Mouse (Mus musculus) cerebellum, adult 2 months (tissue): Measurements from ENCODE around the gene Vcpkmt.

Experiments used
- CTCF ChIP-seq: fragments of 200-500 bp; IDR thresholded peaks from 2 replicates; pipeline ENCODE4 v1.5.1; 2011; ENCODE audit warnings: low read depth, mild to moderate bottlenecking, control low read depth, low read length, moderate library complexity, borderline replicate concordance; ENCODE audit not compliant: insufficient read depth
- POLR2A ChIP-seq: fragments of 200-500 bp; IDR thresholded peaks from 2 replicates; pipeline ENCODE4 v1.6.1; 2011; ENCODE audit warnings: low read length, control low read depth, borderline replicate concordance; ENCODE audit not compliant: insufficient read depth

- TF ChIP-seq CTCF: no peak
- no peak for TF ChIP-seq POLR2A
These were observed 9.6 kb downstream of the Vcpkmt start for GRCm38 (mm10) chr12:69573271-69573670.
